Mouse (Mus musculus) embryonic facial prominence, embryonic 10.5 days (tissue): ENCODE measurements around the gene Tcaim. TPM values are rescaled to one million over a fixed set of nuclear protein-coding genes. Genes with fewer than 3 reads are reported as not detected.
"Not testable (repeated sequence)": the region's sequence is repeated elsewhere in the genome, so short reads cannot be mapped to it uniquely, and the experiment has no call there.

ENCODE experiments used
- DNase-seq: peaks from one replicate; pipeline ENCODE4 v3.0.0-alpha.2; 2017; ENCODE audit warnings: low spot score
- H3K27ac ChIP-seq: fragments of 300-500 bp; sonication (generic); replicated peaks from 2 replicates; pipeline ENCODE4 v1.5.1; 2016; ENCODE audit warnings: mild to moderate bottlenecking
- H3K27me3 ChIP-seq: fragments of 300-500 bp; sonication (generic); replicated peaks from 2 replicates; pipeline ENCODE4 v1.6.1; 2016; ENCODE audit warnings: low read depth, mild to moderate bottlenecking; ENCODE audit not compliant: poor library complexity, severe bottlenecking
- H3K36me3 ChIP-seq: fragments of 300-500 bp; sonication (generic); replicated peaks from 2 replicates; pipeline ENCODE4 v1.6.1; 2016; ENCODE audit warnings: mild to moderate bottlenecking, moderate library complexity
- H3K4me1 ChIP-seq: fragments of 300-500 bp; sonication (generic); 2 replicates; pipeline ENCODE4 v1.6.1; 2016
- H3K4me3 ChIP-seq: fragments of 300-500 bp; sonication (generic); 2 replicates; pipeline ENCODE4 v1.5.1; 2016; ENCODE audit warnings: mild to moderate bottlenecking, moderate library complexity
- H3K9me3 ChIP-seq: fragments of 300-500 bp; sonication (generic); 2 replicates; pipeline ENCODE4 v1.6.1; 2016; ENCODE audit warnings: mild to moderate bottlenecking
- WGBS: fragments of 180-500 bp; shearing (Covaris S2); methylation state at CpG from one replicate; pipeline ENCODE4 v1.1.7; 2016; 5-methylcytosine and 5-hydroxymethylcytosine counted together
- polyA plus RNA-seq: library from polyadenylated mRNA; unstranded; fragments of >200 nt; fragmentation: Nextera tagmentation; extraction: Ambion mirVana; gene quantifications from 2 replicates; pipeline ENCODE4 v1.2.1, GENCODE M21; 2016

Tcaim gene
- polyA plus RNA-seq, 1 experiment from 2014 or later, result 4.2 TPM

- no peaks in the 10 kb centered on the region for H3K27me3 ChIP-seq
- no peaks in the 10 kb centered on the region for H3K4me1 ChIP-seq
- H3K4me3 ChIP-seq, result no peak overlapping the region
- no peaks in the 10 kb centered on the region for H3K9me3 ChIP-seq
- H3K36me3 ChIP-seq, result peaks cover 39% of the 10 kb centered on the region
- WGBS, result 95% methylated on average over 4 of the region's 4 CpGs
- no peak for DNase-seq
- no peak overlapping the region for H3K27ac ChIP-seq
Observed at GRCm38 (mm10) chr9:122826743-122827142, 21.4 kb downstream of the Tcaim start.

DNA sequence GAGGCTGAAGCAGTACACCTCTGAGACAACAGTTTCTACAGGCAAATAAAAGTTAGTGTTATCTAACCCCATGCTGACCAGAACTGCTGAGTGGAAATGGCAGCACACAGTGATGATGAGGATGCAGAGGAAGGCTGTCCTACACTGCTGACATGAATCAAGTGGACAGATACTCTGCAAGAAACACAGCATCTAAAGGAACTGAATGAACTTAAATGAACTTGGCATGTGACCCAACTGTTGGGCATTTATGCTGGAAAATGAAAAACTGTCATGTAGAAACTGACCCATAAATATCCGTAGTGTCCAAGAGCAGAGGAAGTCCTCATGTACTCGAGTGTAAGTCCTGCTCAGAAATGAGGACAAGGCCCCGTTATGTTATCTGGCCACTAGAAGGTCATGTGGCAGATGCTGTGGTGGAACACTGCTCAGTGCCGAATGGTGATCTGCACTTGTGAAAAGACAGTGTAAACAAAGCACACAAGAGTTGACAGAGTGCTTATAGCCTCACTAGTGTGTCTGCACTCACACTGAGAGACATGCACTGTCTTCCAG is 24.6 kb downstream of the Tcaim start:
- no peak overlapping the region for H3K27ac ChIP-seq
- WGBS, result 78% methylated on average over 4 of the region's 4 CpGs
- no peaks in the 10 kb centered on the region for H3K4me1 ChIP-seq
- no peaks in the 10 kb centered on the region for H3K9me3 ChIP-seq
- no peak for DNase-seq
- H3K4me3 ChIP-seq, result no peak overlapping the region
- H3K36me3 ChIP-seq, result peaks cover 36% of the 10 kb centered on the region
- no peaks in the 10 kb centered on the region for H3K27me3 ChIP-seq

GRCm38 (mm10) chr9:122836126-122836525 is 30.8 kb downstream of the Tcaim start:
- no peak overlapping the region for H3K27ac ChIP-seq
- peaks cover 4% of the 10 kb centered on the region for H3K4me1 ChIP-seq
- peaks cover 6% of the 10 kb centered on the region; the same call in 1 of the 2 replicates for H3K36me3 ChIP-seq
- no peaks in the 10 kb centered on the region for H3K9me3 ChIP-seq
- no peak overlapping the region for H3K4me3 ChIP-seq
- DNase-seq, result no peak
- 83% methylated on average over 9 of the region's 9 CpGs for WGBS
- no peaks in the 10 kb centered on the region for H3K27me3 ChIP-seq

- H3K36me3 ChIP-seq, result peaks cover 6% of the 10 kb centered on the region; the same call in 1 of the 2 replicates
- no peak overlapping the region for H3K4me3 ChIP-seq
- WGBS, result 82% methylated on average over 6 of the region's 6 CpGs
- no peak overlapping the region for H3K27ac ChIP-seq
- H3K27me3 ChIP-seq, result no peaks in the 10 kb centered on the region
- H3K4me1 ChIP-seq, result peaks cover 4% of the 10 kb centered on the region
- no peak for DNase-seq
- H3K9me3 ChIP-seq, result no peaks in the 10 kb centered on the region
Observed at GRCm38 (mm10) chr9:122836790-122837189, 31.5 kb downstream of the Tcaim start.

DNA sequence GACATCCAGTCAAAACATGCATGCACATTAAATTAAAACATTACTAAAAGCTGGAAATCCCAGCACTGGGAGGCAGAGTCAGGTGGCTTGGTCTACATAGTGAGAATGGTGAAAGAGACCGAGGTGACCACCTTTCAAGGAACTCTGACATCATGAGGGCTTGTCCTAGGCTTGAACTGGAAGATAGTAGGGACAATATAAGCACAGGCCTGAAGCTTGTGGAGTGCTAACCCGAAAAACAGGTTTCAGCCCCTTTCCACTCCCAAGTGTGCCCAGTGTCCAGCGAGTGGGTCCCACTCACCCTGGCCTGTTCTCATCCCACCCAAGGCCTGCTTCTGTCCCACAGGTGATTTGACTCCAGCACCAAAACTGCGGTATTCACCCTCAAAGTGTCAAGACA is 31.9 kb downstream of the Tcaim start:
- H3K4me3 ChIP-seq, result no peak overlapping the region
- DNase-seq, result no peak
- no peak overlapping the region for H3K27ac ChIP-seq
- peaks cover 6% of the 10 kb centered on the region; the same call in 1 of the 2 replicates for H3K36me3 ChIP-seq
- peaks cover 4% of the 10 kb centered on the region for H3K4me1 ChIP-seq
- 88% methylated on average over 4 of the region's 4 CpGs for WGBS
- no peaks in the 10 kb centered on the region for H3K27me3 ChIP-seq
- H3K9me3 ChIP-seq, result no peaks in the 10 kb centered on the region

DNA sequence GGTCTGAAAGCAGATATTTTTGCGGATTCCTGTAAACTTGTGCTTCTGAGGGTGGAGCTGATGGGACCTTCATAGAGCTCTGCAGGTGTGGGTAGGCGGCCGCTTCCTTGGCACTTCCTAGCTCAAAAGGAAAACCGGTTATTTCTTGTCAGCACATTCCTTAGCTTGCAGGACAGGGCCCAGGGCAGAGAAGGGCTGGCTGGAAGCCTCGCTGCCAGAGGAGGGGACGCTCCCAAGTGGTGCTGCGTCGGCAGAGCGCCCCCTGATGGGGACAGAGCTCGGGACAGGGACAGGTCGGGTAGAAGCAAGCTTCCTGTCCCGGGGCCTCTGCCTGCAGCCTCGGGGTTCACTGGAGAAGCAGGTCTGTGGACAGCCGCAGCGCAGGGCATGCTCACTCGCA is 32.3 kb downstream of the Tcaim start:
- H3K36me3 ChIP-seq, result peaks cover 6% of the 10 kb centered on the region; the same call in 1 of the 2 replicates
- peak; percentile 71 for DNase-seq
- H3K27ac ChIP-seq, result no peak overlapping the region; the same call in 1 of the 2 replicates
- peak overlapping the region; percentile 29; the same call in 1 of the 2 replicates for H3K4me3 ChIP-seq
- peaks cover 4% of the 10 kb centered on the region for H3K4me1 ChIP-seq
- H3K27me3 ChIP-seq, result no peaks in the 10 kb centered on the region
- no peaks in the 10 kb centered on the region for H3K9me3 ChIP-seq
- 24% methylated on average over 16 of the region's 16 CpGs for WGBS

- H3K4me3 ChIP-seq, result no peak within 1 kb of the TSS
- no peaks in the 10 kb centered on the region for H3K4me1 ChIP-seq
- H3K9me3 ChIP-seq, result 0 out of 2 replicates have a peak, but pooled peaks cover 3% of the 10 kb centered on the region
- no peak within 1 kb of the TSS for H3K27ac ChIP-seq
- DNase-seq, result no peak
- H3K27me3 ChIP-seq, result no peaks in the 10 kb centered on the region
- WGBS, result 86% methylated on average over 3 of the region's 3 CpGs
- peaks cover 6% of the 10 kb centered on the region for H3K36me3 ChIP-seq
Observed at GRCm38 (mm10) chr9:122843760-122844159, 38.4 kb downstream of the Tcaim start, which contains the start of gene Gm35549. TSS of gene Gm35549 (minus strand) at chr9:122844035.

GRCm38 (mm10) chr9:122845621-122846020 is 40.3 kb downstream of the Tcaim start:
- 84% methylated on average over 3 of the region's 3 CpGs for WGBS
- H3K27me3 ChIP-seq, result no peaks in the 10 kb centered on the region

DNA sequence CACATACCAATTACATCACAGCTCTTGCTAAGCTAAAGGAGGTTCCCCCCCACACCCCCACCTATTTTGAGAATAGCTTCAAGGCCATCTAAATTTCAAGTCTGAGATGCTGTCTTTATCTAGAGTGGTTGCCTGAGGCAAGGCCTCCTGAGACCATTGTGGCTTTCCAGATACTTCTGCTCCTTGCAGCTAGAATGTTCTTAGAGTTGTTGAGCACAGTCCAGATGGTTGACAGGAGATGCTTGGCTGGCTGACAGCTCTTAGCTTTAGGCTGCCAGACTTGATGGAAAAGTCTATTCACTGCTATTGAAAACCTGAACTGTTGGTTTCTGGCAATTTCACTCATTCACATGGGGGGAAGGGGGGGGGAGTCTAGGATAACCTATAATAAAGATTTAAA is 40.8 kb downstream of the Tcaim start:
- Histone ChIP-seq H3K36me3 (peaks cover 30% of the 10 kb centered on the region), H3K4me1 (no peaks in the 10 kb centered on the region), H3K27ac (no peak overlapping the region), H3K27me3 (no peaks in the 10 kb centered on the region), H3K9me3 (peaks cover 11% of the 10 kb centered on the region; the same call in 1 of the 2 replicates), H3K4me3 (no peak overlapping the region)
- no peak for DNase-seq

More at GRCm38 (mm10) chr9:122845621-122846020, 40.3 kb downstream of the Tcaim start:
- H3K4me1 ChIP-seq, result no peaks in the 10 kb centered on the region
- no peak for DNase-seq
- H3K4me3 ChIP-seq, result no peak overlapping the region
- peaks cover 25% of the 10 kb centered on the region for H3K36me3 ChIP-seq
- no peak overlapping the region for H3K27ac ChIP-seq
- H3K9me3 ChIP-seq, result peaks cover 11% of the 10 kb centered on the region; the same call in 1 of the 2 replicates

DNA sequence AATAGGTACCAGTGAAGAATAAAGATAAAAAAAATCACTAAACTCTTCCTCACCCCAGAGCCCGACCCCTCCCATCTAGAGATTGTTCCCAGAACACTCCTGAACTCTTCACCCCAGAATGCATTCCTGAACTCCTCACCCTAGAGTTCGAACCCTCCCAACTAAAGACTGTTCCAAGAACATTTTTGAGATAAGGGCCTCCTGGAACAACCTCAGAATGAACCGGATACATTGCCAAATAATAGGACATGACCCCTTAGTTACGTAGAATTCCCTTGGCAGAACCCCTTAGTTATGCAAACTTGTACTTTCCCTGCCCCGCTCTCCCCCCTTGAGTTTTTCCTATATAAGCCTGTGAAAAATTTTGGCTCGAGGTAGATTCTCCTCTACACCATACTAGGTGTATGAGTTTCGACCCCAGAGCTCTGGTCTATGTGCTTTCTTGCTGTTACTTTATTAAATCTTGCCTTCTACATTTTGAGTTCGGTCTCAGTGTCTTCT is 42.5 kb downstream of the Tcaim start:
- WGBS, result 96% methylated on average over 8 of the region's 8 CpGs
- not testable (repeated sequence) for H3K4me3 ChIP-seq, H3K4me1 ChIP-seq

DNA sequence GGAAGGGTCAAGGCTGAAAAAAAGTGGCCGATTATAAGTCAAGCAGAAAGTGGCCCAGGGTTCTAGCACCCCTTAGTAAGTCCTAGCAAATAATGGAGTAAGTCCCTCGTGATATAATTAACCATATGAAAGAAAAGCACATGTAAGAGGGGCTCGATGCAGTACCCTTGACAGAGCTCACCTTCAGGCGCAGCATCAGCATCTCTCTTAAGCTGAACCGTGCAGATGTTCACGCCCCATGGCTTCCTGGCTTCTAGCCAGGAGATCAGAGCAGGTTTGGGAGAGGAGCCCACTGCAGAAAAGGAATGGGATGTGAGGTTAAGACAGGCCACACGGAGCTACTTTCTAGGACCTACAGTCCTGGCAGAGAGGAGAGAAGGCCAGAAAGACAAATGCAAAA is 49.2 kb downstream of the Tcaim start:
- DNase-seq, result no peak
- peaks cover 98% of the 10 kb centered on the region for H3K36me3 ChIP-seq
- H3K27me3 ChIP-seq, result no peaks in the 10 kb centered on the region
- no peaks in the 10 kb centered on the region for H3K4me1 ChIP-seq
- H3K27ac ChIP-seq, result no peak overlapping the region
- WGBS, result 95% methylated on average over 7 of the region's 7 CpGs
- H3K9me3 ChIP-seq, result peaks cover 14% of the 10 kb centered on the region
- H3K4me3 ChIP-seq, result no peak overlapping the region

More for the DNA sequence above, 42.5 kb downstream of the Tcaim start:
- DNase-seq, H3K27ac ChIP-seq, H3K27me3 ChIP-seq: not testable (repeated sequence)
- Histone ChIP-seq H3K36me3 (peaks cover 47% of the 10 kb centered on the region), H3K9me3 (peaks cover 11% of the 10 kb centered on the region; the same call in 1 of the 2 replicates)

GRCm38 (mm10) chr9:122855141-122855540 is 49.8 kb downstream of the Tcaim start:
- not testable (repeated sequence) for H3K27me3 ChIP-seq, H3K4me3 ChIP-seq, H3K4me1 ChIP-seq, DNase-seq, H3K27ac ChIP-seq
- H3K9me3 ChIP-seq, result peaks cover 19% of the 10 kb centered on the region
- H3K36me3 ChIP-seq, result peaks cover 98% of the 10 kb centered on the region
- WGBS, result 96% methylated on average over 3 of the region's 7 CpGs

GRCm38 (mm10) chr9:122855617-122856016 is 50.3 kb downstream of the Tcaim start:
- DNase-seq, result no peak
- Histone ChIP-seq H3K27me3 (no peaks in the 10 kb centered on the region), H3K36me3 (peaks cover 98% of the 10 kb centered on the region), H3K27ac (no peak overlapping the region), H3K9me3 (peaks cover 20% of the 10 kb centered on the region), H3K4me1 (no peaks in the 10 kb centered on the region), H3K4me3 (no peak overlapping the region)
- WGBS, result 96% methylated on average over 4 of the region's 4 CpGs
